Mouse (Mus musculus) lung, postnatal 0 days (tissue): ENCODE results near the gene Rps21.

Source experiments
- CTCF ChIP-seq: IDR thresholded peaks from 2 replicates; pipeline ENCODE4 v1.5.1; 2016; ENCODE audit warnings: antibody characterized with exemption, mild to moderate bottlenecking
- EP300 ChIP-seq: IDR thresholded peaks from 2 replicates; pipeline ENCODE4 v1.6.1; 2016; ENCODE audit warnings: antibody characterized with exemption, mild to moderate bottlenecking, control low read depth

GRCm38 (mm10) chr2:180275836-180276235 is 18.7 kb downstream of the Rps21 start:
- TF ChIP-seq CTCF (peak; percentile 94), EP300 (no peak)
